Mouse (Mus musculus) layer of hippocampus, adult 9-11 months (tissue): ENCODE measurements around the gene Plod1.
"Not testable (repeated sequence)": the region's sequence is repeated elsewhere in the genome, so short reads cannot be mapped to it uniquely, and the experiment has no call there.

Experiments
- DNase-seq: peaks from one replicate; pipeline ENCODE4 v3.0.0; 2022

Gene Plod1

DNA sequence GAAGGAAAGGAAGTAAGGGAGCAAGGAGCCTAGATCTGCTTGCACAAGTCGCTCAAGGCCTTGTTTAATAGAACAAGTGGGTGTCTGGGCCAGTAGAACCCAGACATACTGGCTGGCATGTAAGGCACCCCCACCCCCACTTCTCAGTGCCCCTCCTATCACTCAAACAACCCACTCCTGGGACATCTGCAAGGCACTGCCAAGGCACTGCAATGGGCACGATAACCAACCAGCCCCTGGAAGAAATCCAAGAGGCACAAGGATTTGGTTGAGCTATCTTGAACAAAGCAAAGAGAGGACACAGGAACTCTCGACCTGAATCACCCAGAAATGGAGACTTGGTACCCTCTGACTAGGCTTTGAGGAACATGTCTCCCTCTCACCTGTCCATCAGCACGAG, 48.3 kb downstream of the Plod1 start:
- DNase-seq: no peak

DNA sequence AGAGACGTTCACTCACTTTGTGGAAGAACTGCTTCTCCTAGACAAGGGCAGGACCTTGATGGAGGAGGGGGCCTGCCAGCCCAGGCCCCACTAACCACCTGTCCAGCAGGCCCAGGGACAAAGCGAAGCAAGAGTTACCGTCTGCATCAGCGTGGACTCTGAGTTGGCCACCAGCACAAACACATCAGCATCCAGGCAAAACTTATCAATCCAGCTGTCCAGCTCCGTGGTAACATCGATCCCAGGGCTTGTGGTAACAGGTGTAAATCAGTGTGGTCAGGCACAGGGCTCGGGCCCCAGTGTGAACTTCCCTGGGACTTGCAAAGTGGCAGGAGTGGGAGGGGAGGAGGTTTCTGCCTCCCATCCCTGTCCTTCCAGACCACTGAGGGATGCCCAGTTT, 49.3 kb downstream of the Plod1 start:
- no peak for DNase-seq

DNA sequence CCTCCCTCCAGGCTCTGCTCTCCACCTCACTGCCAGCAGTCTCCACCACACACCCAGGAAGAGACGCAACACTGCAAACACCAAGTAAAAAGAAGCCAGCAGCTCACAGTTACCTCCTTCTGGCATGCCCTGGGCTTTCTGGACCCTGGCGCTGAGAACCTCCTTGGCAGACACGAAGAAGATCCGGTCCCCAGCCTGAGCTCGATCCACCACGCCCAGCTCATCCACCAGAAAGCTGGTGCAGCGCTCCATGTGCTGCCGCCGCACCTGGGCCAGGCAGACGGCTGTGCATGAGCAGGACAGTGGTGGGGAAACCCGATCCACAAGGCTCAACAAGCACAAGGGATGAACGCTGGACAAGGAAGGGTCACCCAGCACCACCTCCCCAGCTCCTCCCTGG, 50.4 kb downstream of the Plod1 start:
- DNase-seq: no peak

DNA sequence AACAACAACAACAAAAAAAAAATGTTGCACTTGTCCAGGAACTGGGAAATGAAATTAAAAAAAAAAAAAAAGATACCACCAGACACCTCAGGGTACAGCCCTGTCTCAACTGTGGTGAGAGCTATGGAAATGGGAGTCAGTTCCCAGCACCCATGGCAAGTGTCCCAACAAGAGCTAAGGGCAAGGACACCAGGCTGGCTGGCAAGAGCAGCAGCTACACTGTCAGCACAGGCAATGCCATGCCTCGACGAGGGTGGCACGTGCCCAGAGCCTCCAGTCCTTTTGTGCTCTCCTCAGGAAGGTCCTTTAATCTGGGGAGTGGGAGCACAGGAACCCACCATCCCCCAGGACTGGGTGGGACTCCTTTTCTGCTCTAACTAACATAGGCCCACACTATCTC, 52.4 kb downstream of the Plod1 start:
- no peak for DNase-seq

DNA sequence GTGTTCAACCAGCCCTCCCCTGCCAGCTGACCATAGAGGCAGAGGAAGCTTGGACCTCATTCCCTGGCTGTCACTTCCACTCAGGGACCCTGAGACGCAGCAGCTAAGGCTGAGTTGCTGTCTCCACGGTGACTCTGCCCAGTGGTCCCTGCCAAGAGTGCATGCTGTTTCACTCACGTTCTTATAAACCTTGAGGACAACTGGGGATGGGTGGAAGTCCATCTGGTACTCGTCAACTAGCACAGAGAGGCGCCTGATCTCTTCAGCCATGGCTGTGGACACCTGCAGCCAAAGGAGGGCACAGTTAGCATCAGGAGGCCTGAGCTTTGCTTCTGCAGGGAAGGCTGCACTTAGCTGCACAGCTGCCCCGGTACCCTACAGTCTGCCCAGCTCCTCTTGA, 53.5 kb downstream of the Plod1 start:
- no peak for DNase-seq

DNA sequence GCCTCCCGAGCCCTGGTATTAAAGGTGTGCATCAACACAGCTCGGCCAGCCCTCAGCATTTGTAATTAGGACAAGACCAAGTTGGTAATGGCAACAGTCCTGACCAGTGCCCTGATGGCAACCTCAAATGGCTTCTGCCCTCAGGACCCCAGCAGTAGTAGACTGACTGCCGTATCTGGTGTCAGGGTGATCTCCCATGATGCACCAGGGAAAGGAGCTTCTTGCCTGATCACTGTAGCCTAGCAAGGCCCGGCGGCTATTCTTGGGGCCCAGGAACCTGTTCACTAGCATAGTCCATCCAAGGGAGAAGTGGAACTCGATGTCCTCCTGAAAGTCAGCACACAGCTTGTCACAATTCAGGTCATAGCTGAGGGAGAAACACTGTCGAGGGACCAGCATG, 54.8 kb downstream of the Plod1 start:
- DNase-seq: no peak

DNA sequence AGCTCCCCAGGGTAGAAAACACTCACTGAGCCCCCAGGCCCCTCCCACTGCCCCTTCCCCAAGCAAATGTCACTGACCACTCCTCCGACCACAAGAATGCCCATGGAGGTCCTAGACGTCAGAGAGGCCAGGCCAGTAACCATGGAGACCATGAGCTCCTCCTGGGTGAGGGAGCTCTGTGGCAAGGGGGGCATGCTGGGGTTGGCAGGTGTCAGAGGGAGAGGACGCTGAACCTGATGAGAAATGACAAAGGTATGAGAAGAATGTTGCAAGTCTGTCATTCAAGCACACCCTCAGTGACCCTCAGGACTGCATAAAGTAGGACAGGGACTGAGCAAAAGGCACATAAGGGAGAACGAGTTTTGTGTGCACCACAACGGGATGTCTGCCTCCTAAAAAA, 56.7 kb downstream of the Plod1 start:
- no peak for DNase-seq

DNA sequence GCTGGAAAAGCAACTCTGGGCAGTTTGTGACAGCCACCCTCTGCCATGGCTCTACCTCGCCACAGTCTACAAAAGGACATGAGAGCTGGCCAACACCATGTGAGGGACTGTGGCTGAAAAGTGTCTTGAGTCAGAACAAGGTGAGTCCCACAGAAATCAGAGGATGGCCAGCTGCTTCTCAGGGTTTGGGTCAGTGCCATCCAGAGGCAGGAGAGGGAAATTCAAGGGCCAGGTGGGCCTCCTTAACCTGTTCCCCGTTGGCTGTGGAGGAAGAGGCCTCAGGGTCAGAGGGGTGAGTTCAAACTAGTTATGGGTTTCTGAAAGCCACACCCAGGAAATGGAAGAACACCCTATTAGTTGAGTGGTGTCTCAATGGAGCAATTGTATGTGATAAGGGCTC, 57.1 kb downstream of the Plod1 start:
- no peak for DNase-seq

DNA sequence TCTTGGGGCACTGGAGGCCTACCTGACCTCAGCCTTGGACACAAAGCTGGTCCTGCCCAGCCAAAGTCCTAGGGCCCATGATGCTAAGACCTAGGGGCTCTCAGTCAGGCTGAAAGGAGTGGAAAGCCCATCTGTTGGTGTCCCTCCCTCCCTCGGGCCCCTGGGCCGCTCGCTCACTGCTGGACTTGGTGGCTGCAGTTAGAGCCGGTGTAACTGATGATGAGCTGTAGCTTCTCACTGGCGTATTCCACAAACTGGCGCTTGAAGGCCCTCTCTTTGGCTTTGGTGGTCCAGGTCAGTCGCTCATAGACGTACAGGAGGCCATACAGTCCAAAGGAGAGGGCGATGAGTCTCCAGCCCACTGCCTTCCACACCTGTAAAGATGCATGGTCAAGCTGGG, 58.0 kb downstream of the Plod1 start:
- no peak for DNase-seq

DNA sequence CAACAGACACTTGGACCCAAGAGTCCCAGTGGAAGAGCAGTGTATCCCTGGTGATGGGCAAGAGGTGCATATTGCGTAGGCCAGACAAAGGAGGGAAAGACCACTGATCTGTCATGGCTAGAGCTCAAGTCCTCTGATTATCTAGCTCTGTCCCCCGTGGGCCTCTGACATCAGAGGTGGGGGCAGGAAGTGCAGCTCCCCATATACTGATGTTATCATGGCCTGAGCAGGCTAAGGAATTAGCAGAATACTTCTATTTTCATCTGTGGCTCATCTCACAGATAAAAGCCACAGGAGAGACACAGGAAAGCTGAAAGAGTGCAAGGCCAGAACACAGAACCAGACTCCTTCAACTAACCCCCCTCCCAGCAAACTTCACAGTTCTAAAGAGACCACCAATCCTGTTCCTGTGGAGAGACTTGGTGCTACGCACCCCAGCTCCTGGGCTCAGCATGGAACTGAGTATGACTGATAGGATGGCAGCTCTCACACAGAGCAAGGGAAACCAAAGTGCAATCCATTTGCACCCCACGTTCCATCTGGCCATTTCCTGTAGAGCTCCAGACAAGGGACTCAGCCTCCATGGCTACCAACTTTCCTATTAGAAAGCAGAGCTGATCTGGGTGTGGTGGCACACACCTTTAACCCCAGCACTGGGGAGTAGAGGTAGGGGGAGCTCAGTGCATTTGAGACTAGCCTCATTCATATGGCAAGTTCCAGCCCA, 60.6 kb downstream of the Plod1 start:
- DNase-seq: peak; percentile 51

DNA sequence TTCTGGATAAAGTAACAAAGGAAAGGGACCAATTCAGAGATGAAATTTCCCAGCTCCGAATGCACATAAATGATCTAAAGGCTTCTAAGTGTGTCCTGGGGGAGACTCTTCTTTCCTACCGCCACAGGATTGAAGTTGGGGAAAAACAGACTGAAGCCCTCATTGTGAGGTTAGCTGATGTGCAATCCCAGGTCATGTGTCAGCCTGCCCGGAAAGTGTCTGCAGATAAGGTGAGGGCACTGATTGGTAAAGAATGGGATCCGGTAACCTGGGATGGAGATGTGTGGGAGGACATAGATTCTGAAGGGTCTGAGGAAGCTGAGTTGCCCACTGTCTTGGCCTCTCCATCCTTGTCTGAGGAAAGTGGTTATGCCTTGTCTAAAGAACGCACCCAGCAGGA, 67.3 kb downstream of the Plod1 start:
- no peak for DNase-seq

DNA sequence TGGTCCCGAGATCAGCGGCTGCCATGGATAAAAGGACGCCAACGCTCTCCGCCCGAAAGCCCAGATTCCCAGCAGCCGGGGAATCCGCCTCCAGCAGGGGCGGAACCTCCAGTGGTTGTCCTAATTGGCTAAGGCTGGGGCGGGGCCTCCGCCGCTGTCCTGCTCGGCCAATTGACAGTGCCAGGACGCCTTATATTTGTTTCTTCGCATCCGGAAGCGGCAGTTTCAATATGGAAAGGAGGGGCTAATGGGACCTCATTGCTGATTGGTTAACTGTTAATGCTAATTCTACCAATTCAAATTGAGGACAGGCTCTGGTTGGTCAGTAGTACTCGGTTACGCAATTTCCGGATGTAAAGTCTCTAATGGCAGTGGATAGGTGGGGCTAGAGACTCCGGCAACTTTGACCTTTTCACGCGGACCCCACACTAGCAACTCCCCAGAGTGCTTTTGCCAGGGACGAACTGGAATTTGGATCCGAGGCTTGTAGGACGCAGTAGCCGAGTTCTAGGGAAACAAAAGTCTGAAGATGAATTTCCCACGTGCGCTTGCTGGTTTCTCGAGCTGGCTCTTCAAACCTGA, 68.0 kb downstream of the Plod1 start, which contains the start of the genes Miip and Fv1:
Gene Miip (minus strand): TSS at position 367 of the 582 bp plus-strand sequence.
Gene Fv1 (plus strand): TSS at position 530 of the 582 bp plus-strand sequence.
- DNase-seq: peak; percentile 99

DNA sequence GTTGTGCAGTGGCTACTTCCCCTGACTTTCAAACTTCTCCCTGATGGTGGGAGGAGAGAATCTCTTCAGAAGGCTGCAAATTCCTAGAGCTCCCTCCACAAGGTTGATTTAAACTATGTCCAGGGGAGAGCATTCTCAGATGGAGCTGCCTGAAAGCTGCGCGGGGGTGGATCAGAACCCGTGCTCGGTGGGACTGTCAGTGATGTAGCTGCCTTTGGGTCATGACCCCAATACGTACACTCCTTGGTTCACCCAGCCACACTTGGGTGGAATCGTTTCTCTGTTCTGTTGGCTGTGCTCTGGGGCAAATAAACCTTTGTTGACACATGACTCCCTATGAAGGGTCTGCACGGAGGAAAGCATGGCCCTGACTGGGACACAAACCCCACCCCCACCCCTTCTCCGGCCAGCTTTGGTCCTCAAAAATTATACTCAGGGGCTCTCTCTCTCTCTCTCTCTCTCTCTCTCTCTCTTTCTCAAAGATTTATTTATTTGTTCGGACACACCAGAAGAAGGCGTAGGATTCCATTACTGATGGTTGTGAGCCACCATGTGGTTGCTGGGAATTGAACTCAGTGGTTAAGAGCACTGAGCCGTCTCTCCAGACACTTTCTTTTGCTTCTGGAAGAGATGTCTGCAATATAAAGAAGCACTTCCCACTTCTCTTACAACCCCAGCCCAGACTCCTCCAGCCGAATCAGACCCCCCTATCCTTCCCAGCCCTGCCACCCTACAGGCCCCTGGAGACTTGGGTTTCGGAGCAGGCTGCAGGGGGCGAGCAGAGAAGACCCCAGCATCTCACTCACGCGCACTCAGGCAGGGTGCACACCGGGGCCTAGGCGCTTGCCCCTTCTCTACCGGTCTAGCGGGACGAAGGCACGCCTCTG, 68.8 kb downstream of the Plod1 start:
- no peak for DNase-seq

DNA sequence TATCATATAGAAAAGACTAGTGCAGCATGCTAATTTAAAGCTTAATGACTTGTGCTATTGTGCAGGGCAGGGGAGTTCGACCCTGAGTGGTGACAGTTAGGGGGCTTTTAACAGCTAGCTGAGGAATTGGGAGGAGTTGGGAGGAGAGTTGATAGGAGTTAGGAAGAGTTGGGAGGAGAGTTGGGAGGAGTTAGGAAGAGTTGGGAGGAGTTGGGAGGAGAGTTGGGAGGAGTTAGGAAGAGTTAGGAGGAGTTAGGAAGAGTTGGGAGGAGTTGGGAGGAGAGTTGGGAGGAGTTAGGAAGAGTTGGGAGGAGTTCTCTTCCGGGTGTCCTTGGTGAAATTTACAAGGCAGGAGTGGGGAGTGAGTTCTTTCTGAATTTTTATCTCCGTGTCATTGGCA, 69.8 kb downstream of the Plod1 start:
- not testable (repeated sequence) for DNase-seq

DNA sequence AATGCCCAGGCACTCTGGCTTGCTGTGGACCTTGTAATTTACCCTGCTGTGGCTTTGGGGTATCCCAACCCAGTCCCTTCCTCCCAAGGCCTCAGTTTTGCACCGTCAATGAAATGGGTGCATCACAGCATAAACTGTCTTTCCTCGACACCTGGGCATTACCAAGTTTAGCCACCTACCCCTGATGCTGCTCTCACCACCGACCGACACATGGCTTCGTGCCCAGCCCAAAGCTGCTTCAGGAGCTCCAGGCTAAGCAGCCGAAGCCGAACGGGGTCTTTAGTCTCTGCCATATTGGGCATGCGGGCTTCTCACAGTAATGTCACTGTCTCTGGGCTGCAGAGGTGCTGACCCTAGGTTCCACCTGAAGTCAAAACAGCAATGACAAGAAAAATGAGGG, 70.5 kb downstream of the Plod1 start:
- no peak for DNase-seq

DNA sequence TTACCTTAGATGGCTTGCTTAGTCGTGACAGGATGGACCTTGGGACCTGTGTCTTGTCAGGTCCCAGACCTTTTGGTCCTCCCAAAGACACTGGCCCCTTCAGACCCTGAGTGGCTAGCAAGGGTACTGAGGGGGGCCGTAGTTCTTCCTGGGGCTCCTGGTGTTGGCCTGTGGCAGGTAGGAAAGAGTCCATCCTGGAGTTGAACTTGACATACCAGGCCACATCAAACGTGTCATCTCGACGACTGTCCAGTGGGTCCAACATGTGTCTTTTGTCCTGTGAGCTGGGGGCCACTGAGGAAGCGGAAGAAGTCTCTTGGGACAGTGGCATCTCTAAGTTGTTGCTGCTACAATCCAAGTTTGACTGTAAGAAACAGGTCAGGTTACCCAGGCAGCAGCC, 70.9 kb downstream of the Plod1 start:
- no peak for DNase-seq

DNA sequence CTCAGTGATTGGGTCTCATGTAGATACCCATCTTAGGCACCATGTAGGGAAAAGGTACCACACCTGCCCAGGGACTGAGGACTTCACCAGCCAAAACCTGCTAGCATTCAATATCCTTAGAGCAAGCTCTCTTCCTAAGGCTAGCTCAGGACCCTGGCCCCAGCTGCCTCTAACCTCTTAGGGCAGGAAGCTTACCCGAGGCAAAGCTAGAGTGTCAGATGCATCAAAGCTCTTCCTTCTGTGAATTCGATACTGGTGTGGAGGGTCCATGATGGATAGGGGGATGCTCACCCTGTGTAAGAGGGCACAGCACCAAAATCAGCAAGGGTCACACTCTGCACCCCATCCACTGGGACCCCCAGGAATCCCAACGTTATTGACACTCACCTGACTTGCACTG, 74.5 kb downstream of the Plod1 start:
- no peak for DNase-seq
